Mouse (Mus musculus) adrenal gland, postnatal 36 days (tissue): ENCODE measurements around the gene Specc1. TPM values are rescaled to one million over a fixed set of nuclear protein-coding genes. Genes with fewer than 3 reads are reported as not detected.
A peak's percentile ranks its signal among the peaks of the same experiment; 100 is the strongest.

ENCODE experiments used
- DNase-seq, 2 experiments: peaks; one replicate each; pipeline ENCODE4 v3.0.0; 2021; ENCODE audit warnings: mixed read lengths in 1 of 2
- total RNA-seq, 2 experiments: library from RNA; stranded (reverse); gene quantifications; 2 replicates each; pipeline ENCODE4 v1.2.3; 2021

Specc1 gene
- total RNA-seq, 2 experiments from 2014 or later, result 5.7 to 9.9 TPM

DNA sequence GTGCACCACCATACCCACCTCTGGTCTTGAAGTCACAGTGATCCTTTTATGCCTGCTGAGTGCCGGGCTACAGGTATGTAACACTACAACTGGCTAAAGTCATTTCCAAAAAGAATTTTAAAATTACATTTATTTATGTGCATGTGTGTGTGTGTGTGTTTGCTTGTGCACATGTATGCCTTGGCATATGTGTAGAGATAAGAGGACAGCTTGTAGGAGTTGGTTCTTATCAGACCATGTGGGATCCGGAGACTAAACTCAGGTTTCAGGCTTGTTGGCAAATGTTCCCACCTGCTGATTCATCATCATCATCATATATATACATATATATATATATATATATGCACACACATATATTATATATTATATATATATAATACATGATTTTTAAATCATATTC lies 12.3 kb downstream of the Specc1 start:
- no peak for DNase-seq

DNA sequence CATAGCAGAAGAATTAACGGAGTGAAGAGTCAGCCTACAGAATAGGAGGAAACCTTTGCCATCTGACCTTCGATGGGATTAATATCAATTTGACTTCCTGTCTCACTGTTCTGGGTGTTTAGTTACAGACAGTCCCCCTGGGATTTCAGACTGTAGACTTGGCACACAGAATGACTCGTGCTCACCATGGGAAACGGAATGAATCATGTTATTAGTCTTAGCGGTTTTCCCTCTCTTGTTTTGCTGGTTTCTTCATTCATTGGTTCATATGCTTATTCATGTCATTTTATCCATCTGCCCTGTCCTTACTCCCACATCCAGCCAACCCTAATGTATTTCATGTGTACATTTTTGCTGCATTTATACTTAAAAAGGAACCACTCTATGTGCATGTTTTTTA lies 14.3 kb downstream of the Specc1 start:
- no peak for DNase-seq

DNA sequence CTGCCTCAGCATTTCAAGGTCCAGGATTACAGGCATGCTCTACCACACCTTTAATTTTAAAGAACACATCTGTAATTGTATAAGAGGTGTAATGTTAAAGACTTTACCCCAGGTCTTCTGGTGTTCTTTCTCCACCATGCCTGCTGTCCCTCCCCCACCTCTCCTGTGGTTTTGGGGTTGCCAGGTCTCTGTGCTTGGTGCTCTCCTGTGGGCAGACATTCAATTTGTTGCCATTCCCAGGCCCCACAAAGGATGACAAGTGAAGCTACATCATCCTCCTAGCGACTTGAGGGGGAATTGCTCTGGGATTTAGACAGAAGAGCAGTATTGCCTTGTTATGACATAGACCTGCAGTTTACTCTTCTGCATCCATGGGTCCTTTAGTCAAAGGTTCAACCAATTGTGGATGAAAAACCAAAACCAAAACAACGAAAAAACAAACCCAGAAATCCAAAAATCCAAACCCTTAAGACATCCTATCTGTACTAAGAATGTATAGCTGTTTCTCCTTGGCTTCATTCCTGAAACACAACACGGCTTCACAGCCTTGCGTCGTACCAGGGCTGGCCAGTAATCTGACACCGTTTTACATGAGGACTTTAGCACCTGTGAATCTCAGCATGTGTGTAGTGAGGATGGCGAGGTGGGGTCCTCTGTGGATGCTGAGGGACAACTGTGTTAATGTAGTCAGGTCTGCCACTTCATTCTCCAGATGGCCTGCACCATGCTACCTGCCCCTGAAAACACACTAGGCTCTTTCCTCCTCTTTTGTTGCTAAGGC lies 15.1 kb downstream of the Specc1 start:
- no peak for DNase-seq

DNA sequence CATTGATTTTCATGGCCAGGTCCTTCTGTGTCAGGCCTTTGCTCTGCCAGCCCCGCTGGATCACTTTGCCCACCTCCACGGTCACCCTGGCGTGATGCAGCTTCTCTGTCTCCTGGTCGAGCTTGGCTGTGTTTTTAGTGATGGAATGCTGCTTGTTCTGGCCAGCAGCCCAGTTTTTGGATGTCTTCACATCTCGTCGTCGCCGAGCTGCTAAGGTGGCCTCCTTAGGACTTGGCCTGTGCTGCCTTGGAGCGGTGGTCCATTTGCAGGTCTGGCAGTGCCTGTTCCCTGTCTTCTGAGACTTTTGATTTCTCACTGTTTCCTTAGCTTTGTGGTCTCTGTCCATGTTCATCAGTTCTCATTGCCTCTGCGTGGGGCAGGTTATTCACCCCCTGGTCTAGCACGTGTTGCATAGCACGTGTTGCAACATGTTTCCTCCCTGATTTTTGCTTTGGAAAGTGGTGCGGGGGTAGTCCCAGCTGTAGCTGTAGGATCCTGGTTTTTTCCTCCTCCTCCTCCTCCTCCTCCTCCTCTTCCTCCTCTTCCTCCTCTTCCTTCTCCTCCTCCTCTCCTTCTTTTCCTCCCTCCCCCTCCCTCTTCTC lies 17.6 kb downstream of the Specc1 start:
- no peak for DNase-seq

DNA sequence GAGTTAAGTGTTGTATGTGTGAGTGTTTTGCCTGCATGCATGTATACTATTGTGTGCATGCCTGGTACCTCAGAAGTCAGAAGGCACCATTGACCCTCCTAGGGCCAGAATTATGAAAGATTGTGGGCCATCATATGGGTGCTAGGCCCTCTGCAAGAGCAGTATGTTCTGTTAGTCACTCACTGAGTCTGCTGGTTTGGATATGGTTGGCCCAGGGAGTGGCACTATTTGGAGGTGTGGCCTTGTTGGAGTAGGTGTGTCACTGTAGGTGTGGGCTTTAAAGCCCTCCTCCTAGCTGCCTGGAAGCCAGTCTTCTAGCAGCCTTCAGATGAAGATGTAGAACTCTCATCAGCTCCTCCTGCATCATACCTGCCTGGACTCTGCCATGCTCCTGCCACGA lies 19.2 kb downstream of the Specc1 start:
- no peak for DNase-seq

DNA sequence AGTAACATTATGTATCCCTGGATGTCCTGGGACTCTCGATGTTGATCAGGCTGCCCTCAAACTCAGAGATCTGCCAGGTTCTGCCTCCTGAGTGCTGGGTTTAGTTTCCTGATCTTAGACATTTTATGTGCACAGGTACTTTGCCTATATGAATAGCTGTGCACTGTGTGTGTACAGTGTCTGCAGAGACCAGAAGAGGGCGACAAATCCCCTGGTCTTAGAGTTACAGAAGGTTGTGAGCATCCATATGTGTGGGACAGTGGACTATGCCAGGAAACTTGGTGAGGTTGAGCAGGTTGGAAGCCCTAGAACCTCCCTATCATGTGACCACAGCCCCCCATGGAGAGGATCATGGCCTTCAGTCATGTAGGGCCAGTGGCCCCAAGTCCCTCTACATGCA lies 24.7 kb downstream of the Specc1 start:
- DNase-seq, result no peak

DNA sequence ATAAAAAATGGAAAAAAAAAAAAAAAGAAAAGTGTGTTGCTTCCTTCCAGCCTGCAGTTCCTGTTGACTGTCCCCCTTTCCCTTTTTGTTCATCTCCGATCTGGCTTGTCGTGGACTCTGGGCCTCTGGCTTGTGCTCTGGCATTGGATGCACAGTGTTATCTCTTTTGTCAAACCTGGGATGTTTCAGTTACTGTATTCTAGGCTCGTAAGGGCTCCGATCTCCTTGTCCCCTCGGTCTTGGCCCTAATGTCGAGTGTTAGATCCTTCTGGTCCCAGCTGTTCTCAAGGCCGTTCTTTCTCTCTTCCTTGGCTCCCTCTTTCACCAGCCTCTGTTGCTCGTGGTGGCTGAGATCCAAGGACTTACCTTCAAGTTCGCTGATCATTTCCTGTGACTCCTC lies 26.3 kb downstream of the Specc1 start:
- DNase-seq, result no peak

DNA sequence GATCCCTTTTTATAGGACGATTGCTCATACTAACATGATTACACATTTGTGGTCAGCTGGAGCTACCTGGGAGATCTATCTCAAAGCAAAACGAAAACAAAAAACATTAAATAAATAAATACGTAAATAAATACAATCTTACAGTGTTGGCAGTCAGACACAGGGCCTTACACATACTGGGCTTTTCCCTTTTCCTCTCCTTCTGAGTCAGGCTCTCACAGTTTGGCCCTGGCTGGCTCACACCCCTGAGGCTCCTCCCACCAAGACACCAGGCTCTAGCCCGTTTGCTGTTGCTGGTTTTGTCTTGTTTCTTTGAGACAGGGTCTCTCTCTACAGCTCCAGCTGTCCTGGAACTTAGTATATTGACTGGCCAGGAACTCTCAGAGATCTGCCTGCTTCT lies 30.4 kb downstream of the Specc1 start:
- DNase-seq, result no peak

DNA sequence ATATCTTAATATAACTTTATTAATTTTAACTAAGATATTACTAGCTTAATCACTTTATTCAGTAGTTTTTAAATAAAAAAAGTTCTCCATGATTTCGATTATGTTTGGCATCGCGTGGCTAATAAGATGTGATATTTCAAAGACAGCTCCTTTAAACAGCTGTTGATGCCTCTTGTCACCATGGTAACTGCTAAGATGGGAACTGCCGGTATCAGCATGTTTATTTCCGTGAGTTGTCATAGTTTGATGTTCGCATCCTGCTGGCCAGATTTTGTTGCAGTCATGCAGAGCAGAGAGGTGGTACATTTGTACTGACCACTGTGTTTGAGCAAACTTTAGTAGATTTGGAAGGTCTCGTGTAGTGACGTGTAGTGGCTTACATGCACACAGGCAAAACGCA lies 33.1 kb downstream of the Specc1 start:
- no peak for DNase-seq

DNA sequence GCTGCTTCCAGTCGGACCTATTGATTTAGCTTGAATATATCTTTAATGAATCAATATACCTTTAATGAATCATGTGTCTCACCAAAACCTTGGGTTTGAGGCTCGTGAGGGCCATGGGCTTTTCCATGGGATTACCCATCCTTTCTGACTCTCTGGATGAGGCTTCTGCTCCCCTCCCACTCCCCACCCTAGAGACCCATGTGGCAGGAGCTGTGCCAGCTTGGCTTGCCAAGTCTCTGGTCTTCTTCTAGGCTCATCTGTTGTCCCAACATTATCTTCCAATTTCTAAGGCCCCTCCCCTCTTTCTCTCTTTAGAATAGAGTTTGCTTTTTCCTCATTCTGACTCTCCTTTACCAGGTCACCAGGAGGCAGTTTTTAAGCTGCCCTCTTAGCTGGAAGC lies 35.0 kb downstream of the Specc1 start:
- no peak for DNase-seq

DNA sequence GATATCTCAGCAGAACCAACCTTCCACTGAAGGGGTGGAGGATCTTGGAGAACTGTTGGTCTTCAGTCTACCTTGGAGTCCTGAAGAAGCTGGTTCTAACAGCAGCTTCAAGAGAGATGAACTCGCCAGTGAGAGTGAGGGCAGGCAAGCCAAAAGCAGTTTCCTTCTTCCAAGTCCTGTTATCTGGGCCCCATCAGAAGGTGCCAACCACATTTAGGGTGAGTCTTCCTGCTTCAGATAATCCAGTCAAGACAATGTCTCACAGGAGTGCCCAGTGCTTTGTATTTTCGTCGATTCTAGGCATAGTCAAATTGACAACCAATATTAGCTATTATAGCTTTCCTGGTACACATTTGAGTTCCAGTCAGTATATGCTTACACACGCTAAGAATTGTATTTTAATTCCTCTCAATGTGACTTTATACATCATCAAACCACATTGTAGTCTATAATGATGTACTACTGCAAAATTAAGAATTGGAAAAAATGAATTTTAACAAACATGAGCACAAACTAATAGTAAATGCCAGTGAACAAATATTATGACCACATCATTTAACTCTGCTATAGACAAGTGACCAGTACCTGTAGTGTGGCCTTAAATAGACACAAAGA lies 36.2 kb downstream of the Specc1 start:
- no peak for DNase-seq

DNA sequence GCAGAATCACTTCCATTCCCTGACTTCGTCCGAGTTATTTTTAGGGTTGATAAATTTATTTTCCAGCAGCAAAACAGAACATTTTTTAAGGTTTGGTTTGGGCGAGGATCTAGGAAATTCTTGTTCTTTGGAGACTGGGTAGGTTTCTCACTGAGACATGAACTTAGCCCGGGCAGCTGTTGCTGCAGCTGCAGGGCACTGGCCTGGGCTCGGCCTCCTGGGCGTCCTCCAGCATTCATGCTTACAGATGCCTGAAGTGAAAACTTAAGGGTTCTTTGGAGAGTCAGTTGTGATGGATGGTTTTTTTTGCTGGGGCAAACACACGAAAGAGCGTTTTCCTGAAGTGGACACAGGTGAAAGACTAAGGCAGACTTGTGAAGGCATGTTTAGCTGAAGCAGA lies 42.9 kb downstream of the Specc1 start:
- DNase-seq, result no peak

DNA sequence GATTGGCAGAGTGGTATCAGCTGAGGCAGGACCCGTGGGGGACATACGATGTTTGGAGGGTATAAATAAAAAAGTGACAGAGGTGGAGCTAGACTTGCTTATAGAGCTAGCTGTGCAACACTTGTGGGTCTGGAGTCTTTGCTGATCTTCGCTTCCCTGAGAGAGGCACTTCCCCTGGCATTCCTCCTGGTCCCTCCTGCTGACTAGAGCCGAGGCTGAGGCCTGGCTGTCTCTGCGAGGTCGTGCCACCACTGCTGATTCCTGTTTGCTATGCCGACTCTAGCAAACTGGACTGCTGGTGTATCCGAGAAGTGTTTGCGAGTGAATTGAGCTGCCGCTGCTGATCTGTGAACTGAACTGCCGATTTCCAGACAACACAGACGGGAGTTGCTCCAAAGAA lies 43.5 kb downstream of the Specc1 start:
- no peak for DNase-seq

DNA sequence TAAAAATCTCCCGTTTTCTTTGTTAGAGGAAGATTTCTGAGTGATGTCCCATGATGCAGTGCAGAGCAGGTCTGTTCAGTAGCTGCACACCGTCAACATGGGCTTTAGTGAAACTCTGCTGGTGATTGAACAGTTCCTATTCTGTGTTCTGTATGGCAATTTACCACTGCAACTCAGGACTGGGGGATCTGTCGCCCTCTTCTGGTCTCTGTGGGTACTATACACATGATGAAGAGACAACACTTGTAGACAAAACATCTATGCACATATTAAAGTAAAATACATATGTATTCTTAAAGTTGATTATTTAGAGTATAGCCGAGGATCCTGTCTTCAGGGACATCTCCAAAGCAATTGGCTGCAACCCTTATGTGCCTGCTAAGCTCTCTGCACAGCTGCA lies 45.4 kb downstream of the Specc1 start:
- no peak for DNase-seq

DNA sequence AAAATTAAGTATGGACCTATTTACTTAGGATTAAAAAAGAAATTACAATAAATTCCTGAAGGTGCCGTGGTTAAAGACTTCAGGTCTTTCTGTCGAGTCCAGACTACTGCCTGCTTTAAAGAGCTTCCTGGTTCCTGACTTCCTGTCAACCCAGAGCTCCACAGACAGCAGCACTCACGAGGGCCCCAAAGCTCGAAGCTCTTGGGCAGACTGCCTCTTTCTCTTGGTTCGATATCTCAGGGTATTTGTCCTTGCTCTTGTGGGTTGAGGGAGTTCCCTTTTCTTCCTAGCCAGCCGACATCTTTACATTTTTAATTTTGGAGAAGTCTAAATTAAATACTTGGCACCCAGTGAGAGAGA lies 48.3 kb downstream of the Specc1 start:
- DNase-seq, result no peak

DNA sequence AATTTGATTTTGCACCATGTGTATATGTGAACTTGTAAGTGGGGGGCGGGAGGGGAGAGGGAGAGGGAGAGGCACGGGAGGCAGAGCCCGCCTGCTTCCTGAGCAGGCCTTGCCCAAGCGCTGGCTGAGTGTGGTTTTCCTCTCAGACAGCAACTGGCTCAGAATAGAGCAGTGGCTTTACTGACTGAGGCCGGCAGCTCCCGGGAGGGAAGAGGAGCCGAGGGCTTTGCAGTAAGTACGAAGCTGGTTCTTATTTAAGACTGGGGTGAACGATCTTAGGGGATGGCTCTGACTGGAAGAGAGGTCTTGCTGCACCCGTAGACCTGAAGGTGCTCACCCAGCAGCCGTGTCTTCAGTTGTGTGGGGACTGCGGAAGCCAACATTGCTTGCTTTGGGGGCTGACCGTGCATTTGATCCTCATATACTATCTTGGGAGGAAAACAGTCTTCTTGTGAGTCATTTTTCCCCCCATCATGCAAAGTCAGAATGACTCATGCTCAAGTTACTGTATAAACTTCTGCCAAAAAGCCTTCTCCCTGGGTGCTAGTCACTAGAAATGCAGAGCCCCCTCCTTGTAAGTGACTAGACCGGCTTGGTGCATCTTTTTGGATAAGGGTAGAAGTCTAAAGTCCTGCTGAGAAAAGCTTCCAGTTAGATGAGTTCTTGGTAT lies 48.8 kb downstream of the Specc1 start:
- DNase-seq, result peak; percentile 33 to 51

DNA sequence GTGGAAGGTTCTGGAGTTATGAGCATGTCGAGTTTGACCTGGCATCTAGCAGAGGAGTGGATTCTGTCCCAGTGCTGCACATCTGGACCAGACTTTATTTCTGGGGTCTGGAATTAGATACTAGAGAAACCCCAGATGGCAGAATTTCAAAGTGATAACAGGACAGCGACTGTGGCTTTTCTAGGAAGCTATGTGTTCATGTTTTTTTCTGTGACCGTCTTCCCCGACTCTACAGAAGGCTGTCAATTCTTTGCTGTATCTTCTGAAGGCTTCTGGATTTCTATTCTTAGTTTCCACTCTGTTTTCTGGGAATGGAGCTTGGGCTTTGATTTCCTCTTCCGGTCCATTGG lies 49.3 kb downstream of the Specc1 start:
- DNase-seq, result no peak

DNA sequence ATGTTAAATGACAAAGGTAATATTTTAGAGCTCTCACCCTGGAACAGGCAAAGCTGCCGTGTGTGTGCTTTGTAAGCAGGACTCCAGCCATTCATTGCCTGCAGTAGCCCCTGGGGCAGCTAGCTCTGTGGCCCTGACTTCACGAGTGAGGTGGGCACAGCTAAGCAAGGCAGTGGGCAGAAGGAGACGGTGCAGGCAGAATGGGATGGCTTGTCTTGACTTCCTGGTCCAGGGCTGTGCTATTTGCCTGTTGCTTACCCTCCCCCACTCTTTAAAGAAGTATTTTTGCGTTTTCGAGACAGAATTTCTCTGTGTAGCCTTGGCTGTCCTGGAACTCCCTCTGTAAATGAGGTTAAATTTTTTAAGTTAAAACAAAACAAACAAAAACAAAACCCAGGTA lies 50.1 kb downstream of the Specc1 start:
- DNase-seq, result no peak

DNA sequence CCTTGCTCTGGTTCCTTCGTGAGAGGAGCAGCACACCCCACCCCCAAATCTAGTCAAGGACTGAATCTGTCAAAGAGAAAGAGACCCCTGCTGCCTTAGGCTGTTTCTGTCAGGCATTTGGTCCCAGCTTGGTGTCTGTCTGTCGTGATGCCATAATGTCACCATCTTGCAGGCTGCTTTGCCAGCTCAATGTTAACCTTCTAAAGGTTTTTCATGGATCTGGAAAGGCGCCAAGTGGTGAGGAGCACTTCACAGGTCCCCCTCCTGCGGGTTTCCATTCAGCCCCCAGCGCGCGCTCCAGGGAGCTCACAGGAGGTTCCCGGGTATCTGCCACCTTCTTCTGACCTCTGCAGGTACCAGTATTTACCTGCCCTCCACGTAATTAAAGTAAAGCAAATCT lies 51.4 kb downstream of the Specc1 start:
- DNase-seq, result no peak

DNA sequence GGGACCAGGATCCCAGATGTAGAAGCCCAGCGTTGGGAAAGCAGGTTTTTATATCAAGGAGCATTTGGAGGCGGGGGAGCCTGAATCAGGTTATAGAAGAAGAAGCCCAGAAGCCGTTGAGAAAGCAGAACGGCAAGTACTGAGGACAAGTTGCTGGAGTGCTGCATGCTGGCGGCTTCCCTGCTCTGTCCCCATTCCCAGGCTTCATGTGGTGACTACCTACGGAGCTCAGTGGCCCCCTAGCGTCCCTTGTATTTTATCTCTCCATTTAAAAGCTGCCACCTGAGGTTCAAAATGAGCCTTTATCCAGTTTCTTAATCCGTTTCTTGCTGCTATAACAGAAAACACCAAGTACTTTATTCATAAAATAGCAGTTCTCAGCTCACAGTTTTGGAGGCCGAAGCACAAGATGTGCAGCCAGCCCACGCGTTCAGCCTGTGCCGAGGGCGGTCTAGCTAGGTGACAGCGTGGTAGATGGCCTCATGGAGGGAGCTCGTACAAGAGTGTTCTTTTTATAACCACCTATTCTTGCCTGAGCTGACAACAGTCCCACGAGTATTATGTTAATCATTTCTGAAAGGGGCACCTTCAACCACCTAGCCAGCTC lies 54.2 kb downstream of the Specc1 start:
- DNase-seq, result peak in 1 of 2 experiments; percentile 18

DNA sequence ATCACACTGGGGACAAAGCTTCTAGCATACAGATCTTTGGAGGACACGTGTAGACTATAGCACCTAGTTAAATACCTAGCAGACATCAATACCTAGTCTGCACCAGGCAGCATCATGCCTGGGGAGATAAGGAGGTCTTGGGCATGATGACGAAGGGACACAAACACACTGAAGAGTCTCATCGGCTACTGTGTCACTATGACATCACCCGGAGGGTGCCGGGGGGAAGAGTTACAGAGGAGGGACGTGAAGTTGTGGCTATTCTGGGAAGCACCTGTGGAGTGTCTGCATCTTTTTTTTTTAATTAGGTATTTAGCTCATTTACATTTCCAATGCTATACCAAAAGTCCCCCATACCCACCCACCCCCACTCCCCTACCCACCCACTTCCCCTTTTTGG lies 55.5 kb downstream of the Specc1 start:
- no peak for DNase-seq

DNA sequence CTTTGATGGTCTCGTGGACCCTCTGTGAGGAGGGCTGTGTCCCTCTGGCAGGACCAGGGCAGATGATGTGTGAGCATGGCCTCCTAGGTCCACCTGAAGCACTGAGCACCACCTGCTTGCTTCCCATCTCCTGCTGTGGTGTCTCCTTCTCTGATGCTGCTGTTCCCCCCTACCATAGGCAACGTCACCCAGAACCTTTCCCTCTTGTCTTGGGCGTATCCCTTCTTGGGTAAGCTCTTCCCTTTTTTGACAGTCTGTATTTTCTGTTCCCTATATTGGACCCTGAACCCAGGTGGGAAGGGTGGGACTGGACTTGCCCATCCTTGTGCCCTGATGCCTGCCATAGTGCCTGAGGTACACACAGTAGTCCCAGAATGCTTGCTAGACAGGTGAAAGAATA lies 56.9 kb downstream of the Specc1 start:
- no peak for DNase-seq

DNA sequence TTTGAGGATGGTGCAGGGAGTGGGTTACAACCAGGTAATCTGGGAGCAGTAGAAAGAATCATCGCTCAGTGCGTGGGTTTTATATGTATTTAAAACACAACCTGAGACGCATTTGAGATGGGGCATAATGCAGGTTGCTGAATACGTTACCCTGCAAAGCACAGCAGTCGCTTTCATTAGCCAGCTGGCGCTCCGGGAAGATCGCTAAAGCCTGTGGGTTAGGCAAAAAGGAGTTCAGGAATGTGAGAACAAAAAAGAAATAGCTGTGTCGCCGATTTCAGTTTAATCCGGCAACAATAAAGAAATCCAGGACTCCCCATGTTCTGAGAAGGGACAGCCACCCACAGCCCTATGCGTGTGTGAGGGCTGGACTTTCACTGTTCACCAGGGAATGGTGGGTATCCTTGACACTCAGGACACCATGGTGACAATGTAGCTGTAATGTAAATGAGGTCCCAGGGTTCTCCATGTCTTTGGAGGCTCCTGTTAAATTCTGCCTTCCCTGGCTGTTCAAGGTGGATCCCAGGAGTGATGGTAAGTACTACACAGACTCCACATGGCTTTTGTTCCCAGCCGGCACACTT lies 58.6 kb downstream of the Specc1 start:
- DNase-seq, result no peak
